Mouse (Mus musculus) gastrocnemius, adult 2 months (tissue): ENCODE data around the gene Sdf2l1. TPM values are rescaled to one million over a fixed set of nuclear protein-coding genes. Genes with fewer than 3 reads are reported as not detected.
A peak's percentile ranks its signal among the peaks of the same experiment; 100 is the strongest.
"Not testable (repeated sequence)": the region's sequence is repeated elsewhere in the genome, so short reads cannot be mapped to it uniquely, and the experiment has no call there.

Experiments used
- DNase-seq: peaks from one replicate; pipeline ENCODE4 v3.0.0; 2022
- H3K27ac ChIP-seq: fragments of 200-600 bp; 2 replicates; pipeline ENCODE4 v1.8.1; 2022; ENCODE audit warnings: mild to moderate bottlenecking
- H3K4me3 ChIP-seq: fragments of 200-600 bp; 2 replicates; pipeline ENCODE4 v1.8.1; 2022; ENCODE audit warnings: mild to moderate bottlenecking, moderate library complexity
- CTCF ChIP-seq: fragments of 200-600 bp; IDR thresholded peaks from 2 replicates; pipeline ENCODE4 v1.8.1; 2022; ENCODE audit warnings: antibody characterized with exemption, mild to moderate bottlenecking, moderate library complexity
- intact Hi-C: fragments of 180-260 bp; cut with DNase I; formaldehyde crosslinking; loops from one replicate; pipeline ENCODE4 v1.15.1; 2025
- long read RNA-seq, 2 experiments: library from polyadenylated mRNA; stranded (forward); transcript quantifications; one replicate each; pipeline ENCODE4 v2.0.0; 2021
- total RNA-seq, 2 experiments: library from RNA; stranded (reverse); gene quantifications; 2 replicates each; pipeline ENCODE4 v1.2.3; 2021

Gene Sdf2l1
- 1 to 10 TPM; 4.3 to 8.0 TPM for total RNA-seq
- long read RNA-seq, experiment 1, partial matches to known transcripts: 0 of 2 reads
- long read RNA-seq, experiment 1, other reads (novel, unspliced or antisense): 0 of 2 reads
- long read RNA-seq, experiment 2, partial matches to known transcripts: 0 of 2 reads
- long read RNA-seq, experiment 2, other reads (novel, unspliced or antisense): 0 of 2 reads

DNA sequence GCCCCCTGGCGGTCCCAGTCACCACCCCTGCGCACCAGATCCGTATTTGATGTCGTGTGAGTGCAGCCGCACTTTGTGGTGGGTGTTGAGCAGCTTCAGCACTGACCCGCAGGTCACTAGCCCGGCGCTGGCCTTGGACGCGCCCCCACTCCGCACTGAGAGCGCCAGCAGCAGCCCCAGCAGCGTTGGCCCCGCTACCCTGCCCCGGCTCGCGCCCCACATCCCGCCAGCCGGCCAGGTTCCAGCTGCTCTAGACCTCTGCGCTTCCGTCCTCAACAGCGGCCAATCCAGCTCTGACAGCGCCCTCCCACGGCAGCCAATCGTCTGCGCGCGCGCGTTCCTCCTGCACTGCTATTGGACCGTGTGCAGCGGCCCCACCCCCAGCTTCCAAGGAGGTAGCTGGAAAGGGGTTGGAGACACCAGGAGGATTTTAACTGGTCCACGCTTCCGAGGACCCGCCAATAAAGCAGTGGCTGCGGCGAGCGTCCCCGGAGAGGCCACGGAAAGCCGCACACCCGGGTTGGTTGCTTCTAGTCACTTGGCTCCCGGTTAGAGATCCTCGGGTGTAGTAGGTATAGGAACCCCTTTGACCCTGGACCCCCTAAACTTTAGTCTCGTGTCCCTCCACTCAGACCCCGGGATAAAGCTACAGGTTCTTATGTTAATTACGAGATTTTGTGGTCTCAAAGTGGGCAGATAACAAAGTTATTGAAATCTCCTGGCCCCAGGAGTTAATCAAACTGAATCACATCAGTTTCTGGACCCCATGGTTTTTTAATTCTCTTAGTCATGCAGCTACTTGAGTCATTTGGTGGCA is at the start of gene Sdf2l1:
Gene Sdf2l1 (minus strand): TSS at position 295 of the 817 bp plus-strand sequence.
- intact Hi-C loops: loop anchor here (5.0 kb wide), 2 partner anchors 75 to 145 kb away; partner anchors contain the start of genes Rimbp3 and Tmem191c
- Histone ChIP-seq H3K4me3 (peak within 1 kb of the TSS; percentile 98), H3K27ac (peak within 1 kb of the TSS; percentile 79)
- peak; percentile 98 for DNase-seq
- peak; percentile 46; the same call in 1 of the 2 replicates for TF ChIP-seq CTCF

DNA sequence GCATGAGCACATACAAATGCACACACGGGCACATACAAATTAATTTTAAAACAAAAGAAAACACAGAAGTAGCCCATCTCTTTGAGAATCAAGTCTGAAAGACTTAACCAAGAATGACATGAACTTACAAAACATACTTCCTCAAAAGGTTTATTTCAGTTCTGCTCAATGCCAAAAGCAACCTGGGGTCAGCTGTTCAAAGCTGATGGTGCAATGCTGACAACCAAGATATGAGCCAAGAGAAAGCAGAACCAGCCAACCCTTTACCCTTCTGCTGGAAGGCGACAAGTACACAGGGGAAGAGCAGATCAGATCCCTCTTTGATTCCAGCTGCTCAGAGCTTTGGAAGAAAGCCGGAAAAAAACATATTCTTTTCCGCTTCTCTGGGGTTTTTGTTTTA is 49.2 kb upstream of the Sdf2l1 start:
- no peak for TF ChIP-seq CTCF

DNA sequence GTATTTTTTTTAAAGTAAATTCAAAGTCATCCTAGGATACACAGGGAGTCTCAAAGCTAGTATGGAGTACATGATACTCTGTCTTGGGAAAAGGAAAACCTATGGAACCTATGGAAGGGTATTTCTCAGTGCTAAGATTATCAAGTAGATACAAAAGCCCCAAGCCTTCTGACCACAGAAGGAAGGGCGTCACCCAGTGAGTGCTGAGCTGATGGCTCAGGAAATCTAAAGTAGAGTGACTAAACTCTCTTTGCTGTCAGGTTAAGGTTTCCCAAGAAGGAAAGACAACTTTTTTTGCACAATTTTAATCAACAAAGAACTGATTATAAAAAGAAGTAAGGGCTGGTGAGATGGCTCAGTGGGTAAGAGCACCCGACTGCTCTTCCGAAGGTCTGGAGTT is 47.5 kb upstream of the Sdf2l1 start:
- no peak for TF ChIP-seq CTCF
- Histone ChIP-seq H3K27ac (no peak overlapping the region), H3K4me3 (no peak overlapping the region)
- intact Hi-C loops: no loop called here
- no peak for DNase-seq

More for the DNA sequence above, 49.2 kb upstream of the Sdf2l1 start:
- H3K4me3 ChIP-seq: peak overlapping the region; percentile 14; the same call in 1 of the 2 replicates
- peak overlapping the region; percentile 85 for H3K27ac ChIP-seq
- intact Hi-C loops: no loop called here
- peak; percentile 49 for DNase-seq

DNA sequence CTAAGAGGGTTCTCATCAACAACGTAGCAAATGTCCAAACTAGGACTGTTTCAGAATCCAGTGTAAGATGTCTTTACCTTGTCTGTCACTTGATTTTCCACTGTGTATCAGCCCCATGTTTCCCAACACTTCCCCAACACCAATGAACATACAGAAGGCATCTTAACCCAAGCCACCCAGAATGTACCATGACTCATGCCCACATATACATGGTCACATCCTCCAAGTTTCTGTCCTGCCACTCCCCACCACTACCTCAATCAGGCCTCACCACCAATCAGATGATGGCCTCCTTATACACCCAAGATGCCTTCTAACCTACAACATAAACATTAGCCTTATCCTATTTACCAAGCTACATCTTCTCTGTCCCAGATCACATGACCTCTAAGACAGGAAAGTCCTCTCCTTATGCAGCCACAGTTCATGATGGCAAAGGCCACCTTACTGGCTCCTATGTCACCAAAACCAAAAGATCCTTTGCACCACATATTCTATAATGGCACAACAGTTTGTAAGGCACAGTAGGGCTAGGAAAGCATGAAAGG is 45.5 kb upstream of the Sdf2l1 start:
- TF ChIP-seq CTCF: no peak
- Histone ChIP-seq H3K4me3 (no peak overlapping the region), H3K27ac (no peak overlapping the region)
- intact Hi-C loops: no loop called here
- DNase-seq: no peak

DNA sequence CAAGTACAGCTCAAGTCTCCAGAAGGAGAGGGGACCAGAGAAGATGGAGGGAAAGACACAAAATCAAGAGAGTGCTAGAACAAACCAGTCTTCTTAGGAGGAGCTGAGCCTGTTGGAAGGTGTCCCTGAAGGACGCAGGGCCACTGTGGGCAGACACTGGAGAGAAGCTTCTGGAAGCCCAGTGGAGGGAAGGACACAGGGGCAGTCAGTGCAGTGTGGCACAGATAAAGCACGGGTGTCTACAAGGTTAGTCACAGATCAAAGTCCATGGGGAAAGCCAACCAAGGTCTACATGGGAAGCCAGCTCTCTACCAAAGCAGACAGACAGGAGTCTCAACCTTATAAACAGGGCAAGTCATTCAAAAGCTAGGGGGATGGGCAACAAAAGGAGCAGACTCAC is 43.6 kb upstream of the Sdf2l1 start:
- no peak for TF ChIP-seq CTCF
- Histone ChIP-seq H3K27ac (no peak overlapping the region), H3K4me3 (no peak overlapping the region)
- intact Hi-C loops: no loop called here
- DNase-seq: no peak

DNA sequence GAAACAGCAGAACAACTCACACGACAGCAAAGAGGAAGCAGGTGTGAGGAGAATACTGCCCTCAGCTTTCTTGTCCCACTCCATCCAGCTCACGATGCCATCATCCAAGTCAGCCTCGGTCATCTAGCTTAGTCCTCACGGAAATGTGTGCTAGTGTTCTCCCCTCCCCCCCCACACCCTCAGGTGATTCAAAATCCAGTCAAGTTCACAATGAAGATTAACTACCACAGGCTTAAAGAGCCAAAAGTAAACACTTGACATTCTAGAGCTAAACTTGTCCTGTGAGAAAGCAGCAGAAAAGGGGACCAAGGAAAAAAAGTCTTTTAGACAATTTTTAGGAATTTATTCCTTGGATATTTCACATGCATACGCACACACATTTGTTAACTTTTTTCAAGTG is 35.9 kb upstream of the Sdf2l1 start:
- DNase-seq: no peak
- H3K4me3 ChIP-seq: no peak overlapping the region
- intact Hi-C loops: no loop called here
- no peak overlapping the region for H3K27ac ChIP-seq
- TF ChIP-seq CTCF: no peak

DNA sequence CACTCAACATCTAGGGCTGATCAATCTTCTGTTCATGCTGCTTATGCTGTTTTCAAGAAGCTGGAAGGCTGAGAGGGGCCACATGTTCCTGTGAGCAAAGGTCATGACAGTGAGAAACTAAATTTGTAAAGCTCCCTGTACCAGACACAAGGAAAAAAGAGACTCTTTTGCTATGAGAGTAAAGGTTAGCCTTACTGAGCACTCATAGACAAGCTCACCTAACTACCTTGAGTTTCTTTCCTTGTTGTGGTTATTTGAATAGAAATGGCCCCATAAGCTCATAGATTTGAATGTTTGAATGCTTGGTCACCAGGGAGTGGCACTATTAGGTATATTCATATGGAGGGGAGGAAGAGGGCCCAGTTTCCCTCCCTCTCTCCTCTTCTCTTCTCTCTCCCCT is 35.0 kb upstream of the Sdf2l1 start:
- DNase-seq: no peak
- intact Hi-C loops: no loop called here
- Histone ChIP-seq H3K4me3 (no peak overlapping the region), H3K27ac (no peak overlapping the region)
- no peak for TF ChIP-seq CTCF

DNA sequence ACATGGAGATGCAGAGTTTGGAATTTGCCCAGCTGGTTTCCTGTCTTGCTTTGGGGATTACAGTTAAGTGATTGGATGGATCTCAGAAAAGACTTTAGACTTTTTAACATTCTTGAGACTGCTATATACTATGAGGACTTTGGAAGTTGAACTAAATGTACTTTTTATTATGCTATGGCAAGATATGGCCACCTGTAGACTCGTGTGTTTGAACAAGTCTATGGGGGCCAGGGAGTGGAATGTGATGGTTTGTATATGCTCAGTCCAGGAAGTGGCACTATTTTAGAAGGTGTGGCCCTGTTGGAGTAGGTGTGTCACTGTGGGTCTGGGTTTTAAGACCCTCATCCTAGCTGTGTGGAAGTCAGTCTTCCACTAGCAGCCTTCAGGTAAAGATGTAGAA is 33.3 kb upstream of the Sdf2l1 start:
- H3K4me3 ChIP-seq, intact Hi-C loops, DNase-seq, H3K27ac ChIP-seq: not testable (repeated sequence)

DNA sequence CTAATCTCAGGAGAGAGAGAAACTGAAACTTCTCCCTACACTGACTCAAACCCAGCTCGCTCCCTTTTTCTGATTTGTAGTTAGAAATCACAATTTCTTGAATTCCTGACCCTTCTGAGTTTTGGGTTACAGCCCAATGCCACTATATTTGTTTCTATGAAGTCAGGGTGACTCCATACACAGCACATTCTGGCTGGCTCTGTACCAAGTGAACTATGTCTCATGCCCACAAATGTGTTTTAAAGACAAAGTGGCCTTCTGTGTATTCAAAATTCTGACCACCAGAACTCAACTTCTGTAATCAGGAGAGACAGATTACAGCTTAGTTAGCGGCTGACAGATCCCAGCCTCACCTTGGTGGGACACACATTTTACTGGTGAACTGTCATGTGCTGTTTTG is 22.2 kb upstream of the Sdf2l1 start:
- DNase-seq: no peak
- intact Hi-C loops: no loop called here
- H3K4me3 ChIP-seq: no peak overlapping the region
- H3K27ac ChIP-seq: no peak overlapping the region
- no peak for TF ChIP-seq CTCF

DNA sequence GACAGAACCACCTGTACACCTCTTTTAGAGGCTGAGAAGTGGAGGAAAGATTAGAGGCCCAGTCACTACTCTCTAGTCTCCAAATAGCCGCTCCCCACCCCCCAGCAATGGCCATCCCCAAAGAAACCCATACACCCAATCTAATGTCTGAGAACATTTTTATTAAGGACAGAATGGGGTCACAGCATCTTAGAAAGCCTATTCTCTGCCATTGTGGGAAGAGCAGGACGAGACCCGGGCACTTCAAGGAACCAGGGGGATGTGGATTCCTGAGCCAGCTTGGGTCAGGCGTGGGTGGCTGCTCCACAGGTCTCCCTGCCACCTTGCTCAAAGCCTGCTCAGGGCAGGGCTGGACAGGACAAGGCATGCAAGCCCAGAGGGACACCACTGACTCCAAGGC is 19.7 kb upstream of the Sdf2l1 start:
- intact Hi-C loops: no loop called here
- DNase-seq: no peak
- no peak overlapping the region for H3K4me3 ChIP-seq
- H3K27ac ChIP-seq: no peak overlapping the region
- no peak for TF ChIP-seq CTCF

DNA sequence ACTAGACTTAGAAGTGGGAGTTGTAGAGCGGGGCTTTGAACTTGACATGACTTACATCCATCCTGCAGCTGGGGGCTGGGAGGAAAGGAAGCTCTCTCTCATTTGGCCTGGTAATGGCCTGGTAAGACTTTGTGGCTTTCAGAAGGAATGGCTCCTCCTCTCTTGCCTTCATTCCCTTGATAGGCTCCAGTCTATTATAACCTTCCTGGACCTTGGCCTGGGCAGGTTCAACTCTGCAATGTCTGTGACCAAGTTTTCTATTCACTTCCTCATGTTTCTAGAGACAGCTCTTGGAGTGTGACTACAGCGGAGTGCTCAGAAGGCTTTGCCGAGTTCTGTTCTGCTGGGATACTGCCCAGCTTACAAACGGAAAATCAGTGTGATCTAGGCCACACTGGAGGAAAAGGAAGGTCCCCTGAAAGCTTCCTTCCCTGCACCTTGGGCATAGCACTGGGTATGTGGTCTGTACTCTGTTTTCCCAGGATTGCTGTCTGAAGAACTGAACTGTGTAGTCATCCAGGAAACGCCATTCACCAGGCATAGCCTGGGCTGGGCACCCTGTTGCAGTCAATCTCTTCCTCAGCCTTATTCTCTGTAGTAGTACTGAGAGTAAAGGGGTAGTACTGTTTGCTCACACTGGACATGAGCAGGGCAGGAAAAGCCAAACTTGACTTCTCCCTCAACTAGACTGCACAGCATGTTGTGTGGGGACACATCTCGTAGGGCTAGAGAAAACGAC is 18.5 kb upstream of the Sdf2l1 start:
- Histone ChIP-seq H3K4me3 (no peak overlapping the region), H3K27ac (no peak overlapping the region)
- DNase-seq: no peak
- TF ChIP-seq CTCF: no peak
- intact Hi-C loops: no loop called here

DNA sequence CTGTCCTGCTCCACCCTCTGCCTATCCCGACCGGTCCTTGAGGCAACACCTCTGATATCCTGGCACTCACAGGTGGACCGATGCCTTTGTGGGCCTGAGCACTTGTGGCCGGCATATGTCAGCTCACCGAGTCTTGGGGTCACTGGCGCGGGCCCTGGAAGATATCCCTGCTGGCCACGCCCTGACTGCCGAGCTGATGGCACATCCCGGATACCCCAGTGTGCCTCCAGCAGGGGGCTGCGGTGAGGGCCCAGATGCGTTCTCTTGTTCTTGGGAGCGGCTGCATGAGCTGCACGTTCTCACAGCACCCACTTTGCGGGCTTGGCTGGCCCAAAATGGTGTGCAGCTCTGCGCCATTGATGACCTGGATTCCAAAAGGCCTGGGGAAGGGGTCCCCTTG is 15.9 kb upstream of the Sdf2l1 start:
- TF ChIP-seq CTCF: 0 out of 2 replicates have a peak, but pooled peaks have one; percentile 4
- intact Hi-C loops: loop anchor here (5.0 kb wide), 1 partner anchor 59 kb away; the partner anchor contains the start of gene Rimbp3
- no peak overlapping the region for H3K27ac ChIP-seq
- no peak for DNase-seq
- H3K4me3 ChIP-seq: no peak overlapping the region
